ENCODE assay signal across 7 mouse cellular contexts in genomic region chr19:40660510-40660909, GRCm38 (mm10). TPM values are rescaled to one million over a fixed set of nuclear protein-coding genes. Genes with fewer than 3 reads are reported as not detected.
DNase-seq lines count a peak whose midpoint lies in the region; ATAC-seq and TF ChIP-seq lines count a peak whose summit lies in the region.

No protein-coding gene starts in this region.

- H3K4me1 ChIP-seq in lung, embryonic 14.5 days (ENCODE audit: insufficient read depth) = peaks cover 19% of the 10 kb centered on the region
- H3K4me1 ChIP-seq in forebrain, embryonic 12.5 days = peaks cover 19% of the 10 kb centered on the region
- peaks cover 28% of the 10 kb centered on the region for H3K4me1 ChIP-seq in limb, embryonic 13.5 days
- H3K4me1 ChIP-seq in small intestine, adult 2 months (ENCODE audit: control insufficient read depth, insufficient read depth, insufficient read length, low read length) = peaks cover 4% of the 10 kb centered on the region; the same call in 1 of the 2 replicates

- peak overlapping the region; percentile 34 for H3K4me3 ChIP-seq in lung, embryonic 14.5 days (ENCODE audit: low read depth, low read length)
- peak overlapping the region; percentile 39 for H3K4me3 ChIP-seq in forebrain, embryonic 12.5 days (replicated peaks)
- H3K4me3 ChIP-seq in limb, embryonic 13.5 days = peak overlapping the region; percentile 39
- H3K4me3 ChIP-seq in small intestine, adult 2 months (ENCODE audit: low read depth, low read length) = peak overlapping the region; percentile 62

- DNase-seq in lung, embryonic 14.5 days = no peak
- no peak for DNase-seq in lung, postnatal 14 days
- DNase-seq in thymus, postnatal 14 days = no peak
- DNase-seq in spleen, adult 12 weeks (ENCODE audit: low spot score) = no peak

- H3K27me3 ChIP-seq in lung, embryonic 14.5 days (ENCODE audit: insufficient read depth, low read length) = no peaks in the 10 kb centered on the region; the same call in 1 of the 2 replicates
- H3K27me3 ChIP-seq in forebrain, embryonic 12.5 days = no peaks in the 10 kb centered on the region
- H3K27me3 ChIP-seq in limb, embryonic 13.5 days = peaks cover 12% of the 10 kb centered on the region; the same call in 1 of the 2 replicates
- H3K27me3 ChIP-seq in small intestine, adult 2 months (ENCODE audit: control insufficient read depth, insufficient read depth, low read length) = no peaks in the 10 kb centered on the region

- no peaks in the 10 kb centered on the region for H3K9me3 ChIP-seq in lung, embryonic 14.5 days (ENCODE audit: low read depth, low read length)
- H3K9me3 ChIP-seq in forebrain, embryonic 12.5 days = no peaks in the 10 kb centered on the region
- H3K9me3 ChIP-seq in limb, embryonic 13.5 days = no peaks in the 10 kb centered on the region

- TF ChIP-seq CTCF in lung, embryonic 14.5 days (IDR thresholded peaks at IDR 0.05; ENCODE audit: low read depth) = no peak
- no peak for TF ChIP-seq CTCF in small intestine, adult 2 months (IDR thresholded peaks at IDR 0.05; ENCODE audit: extremely low read depth, insufficient read length, insufficient replicate concordance, low read depth, low read length)

- TF ChIP-seq POLR2A in small intestine, adult 2 months (IDR thresholded peaks at IDR 0.05; ENCODE audit: low read depth, low read length) = no peak

- peak overlapping the region; percentile 54 for H3K9ac ChIP-seq in lung, embryonic 14.5 days
- peak overlapping the region; percentile 50 for H3K9ac ChIP-seq in forebrain, embryonic 12.5 days
- peak overlapping the region; percentile 63 for H3K9ac ChIP-seq in limb, embryonic 13.5 days

- no peak for ATAC-seq in lung, embryonic 14.5 days (ENCODE audit: insufficient read depth)
- peak; percentile 56; the same call in 1 of the 2 replicates for ATAC-seq in forebrain, embryonic 12.5 days (ENCODE audit: low FRiP score)
- no peak for ATAC-seq in limb, embryonic 13.5 days (ENCODE audit: low FRiP score, low read depth)

- H3K36me3 ChIP-seq in lung, embryonic 14.5 days (ENCODE audit: insufficient read depth) = no peaks in the 10 kb centered on the region
- H3K36me3 ChIP-seq in forebrain, embryonic 12.5 days (replicated peaks) = no peaks in the 10 kb centered on the region
- no peaks in the 10 kb centered on the region for H3K36me3 ChIP-seq in limb, embryonic 13.5 days
- no peaks in the 10 kb centered on the region for H3K36me3 ChIP-seq in small intestine, adult 2 months (ENCODE audit: control insufficient read depth, insufficient read depth, low read length)

- peak overlapping the region; percentile 75; the same call in 1 of the 2 replicates for H3K27ac ChIP-seq in lung, embryonic 14.5 days (ENCODE audit: low read depth)
- H3K27ac ChIP-seq in forebrain, embryonic 12.5 days = peak overlapping the region; percentile 92
- H3K27ac ChIP-seq in limb, embryonic 13.5 days = peak overlapping the region; percentile 28; the same call in 1 of the 2 replicates
- peak overlapping the region; percentile 83 for H3K27ac ChIP-seq in small intestine, adult 2 months (ENCODE audit: insufficient read depth, low read depth, low read length)

- peak overlapping the region; percentile 62 for H3K4me2 ChIP-seq in lung, embryonic 14.5 days
- H3K4me2 ChIP-seq in forebrain, embryonic 12.5 days = peak overlapping the region; percentile 57
- peak overlapping the region; percentile 66 for H3K4me2 ChIP-seq in limb, embryonic 13.5 days (replicated peaks)

- WGBS in lung, embryonic 14.5 days = 14% methylated on average over 9 of the region's 9 CpGs
- WGBS in forebrain, embryonic 12.5 days = 10% methylated on average over 9 of the region's 9 CpGs
- WGBS in limb, embryonic 13.5 days = 10% methylated on average over 9 of the region's 9 CpGs
- 45% methylated on average over 9 of the region's 9 CpGs for WGBS in small intestine, adult 2 months

RNA-seq across cellular contexts. Expression of gene Entpd1, which starts 48.3 kb away (rescaled TPM):
- 12.7 and 15.4 TPM in 2 replicates for polyA plus RNA-seq in lung, embryonic 14.5 days (2014; fragmentation: Nextera tagmentation; extraction: Ambion mirVana)
- 11.2 and 12.6 TPM in 2 replicates for polyA plus RNA-seq in forebrain, embryonic 12.5 days (2016; fragmentation: Nextera tagmentation; extraction: Ambion mirVana)
- polyA plus RNA-seq in limb, embryonic 13.5 days (2015; fragmentation: Nextera tagmentation; extraction: Ambion mirVana) = 5.5 and 7.0 TPM in 2 replicates
- 3.1 and 4.6 TPM in 2 replicates for polyA plus RNA-seq in small intestine, adult 2 months (2012; rRNA removed)

RNA-seq across cellular contexts. Expression of gene Tctn3, which starts 48.5 kb away (rescaled TPM):
- 10.4 and 11.2 TPM in 2 replicates for polyA plus RNA-seq in lung, embryonic 14.5 days (2014; fragmentation: Nextera tagmentation; extraction: Ambion mirVana)
- 13.8 and 14.0 TPM in 2 replicates for polyA plus RNA-seq in forebrain, embryonic 12.5 days (2016; fragmentation: Nextera tagmentation; extraction: Ambion mirVana)
- polyA plus RNA-seq in limb, embryonic 13.5 days (2015; fragmentation: Nextera tagmentation; extraction: Ambion mirVana) = 13.4 and 14.6 TPM in 2 replicates
- 3.7 and 4.0 TPM in 2 replicates for polyA plus RNA-seq in small intestine, adult 2 months (2012; rRNA removed)

Comparison
In these comparisons a context has a peak if more than half of its experiments do, and no peak if none do; other contexts are left out.
1. H3K27ac ChIP-seq: peak in every context shown above with its lines; median percentile 92 in forebrain, embryonic 12.5 days; 83 in small intestine, adult 2 months; 75 in lung, embryonic 14.5 days; 28 in limb, embryonic 13.5 days.